Mouse (Mus musculus): ENCODE results near the gene Herc4. TPM values are rescaled to one million over a fixed set of nuclear protein-coding genes. Genes with fewer than 3 reads are reported as not detected.
A peak's percentile ranks its signal among the peaks of the same experiment; 100 is the strongest.

Herc4 gene
- polyA plus RNA-seq, 1 experiment from 2014 or later = 39.2 TPM

DNA sequence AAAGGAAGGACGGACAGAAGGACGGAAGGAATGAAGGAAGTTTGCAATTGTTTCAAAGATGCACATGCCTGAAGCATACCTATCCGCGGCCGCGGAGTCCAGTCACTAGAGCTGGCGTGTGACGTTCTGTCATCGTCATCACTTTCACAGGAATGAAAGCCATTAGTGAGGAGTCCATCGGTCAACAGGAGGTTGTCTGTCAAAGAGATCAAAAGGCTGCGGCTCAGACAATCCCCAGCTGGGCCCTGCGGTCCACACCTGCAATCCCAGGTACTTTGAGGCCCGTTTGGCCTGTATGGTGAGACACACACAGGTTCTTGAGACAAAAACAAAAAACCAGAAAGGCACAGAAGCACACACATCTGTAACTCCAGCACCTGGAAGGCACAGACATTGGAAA lies 93.3 kb downstream of the Herc4 start:
- no peaks in the 10 kb centered on the region for H3K9me3 ChIP-seq (ENCODE audit: control insufficient read depth, low read length)
- no peaks in the 10 kb centered on the region for H3K27me3 ChIP-seq (ENCODE audit: control insufficient read depth, insufficient read depth, low read length)
- peak overlapping the region; percentile 98 for H3K9ac ChIP-seq (ENCODE audit: low read length)
- no peak overlapping the region for H3K27ac ChIP-seq (replicated peaks in 1 of 2; ENCODE audit: control insufficient read depth in 1 of 2, insufficient read depth in 1 of 2, low read depth in 2 of 2, low read length in 2 of 2)
- peak overlapping the region in 1 of 2 experiments; percentile 82; a peak in 3 of 4 replicates for H3K4me3 ChIP-seq (ENCODE audit: control insufficient read depth in 1 of 2, insufficient read depth in 1 of 2, low read depth in 1 of 2, low read length in 2 of 2)
- peaks cover 26% of the 10 kb centered on the region for H3K36me3 ChIP-seq (ENCODE audit: control insufficient read depth, insufficient read depth, low read length)
- H3K4me2 ChIP-seq (ENCODE audit: low read length) = peak overlapping the region; percentile 90
- ATAC-seq (ENCODE audit: insufficient number of reproducible peaks, insufficient read depth, low FRiP score, low read depth) = no peak
- WGBS = 55% methylated on average over 13 of the region's 13 CpGs
- H3K4me1 ChIP-seq (ENCODE audit: control insufficient read depth in 2 of 2, insufficient read depth in 2 of 2, low read length in 2 of 2) = peaks cover 8 to 12% of the 10 kb centered on the region in 2 experiments

DNA sequence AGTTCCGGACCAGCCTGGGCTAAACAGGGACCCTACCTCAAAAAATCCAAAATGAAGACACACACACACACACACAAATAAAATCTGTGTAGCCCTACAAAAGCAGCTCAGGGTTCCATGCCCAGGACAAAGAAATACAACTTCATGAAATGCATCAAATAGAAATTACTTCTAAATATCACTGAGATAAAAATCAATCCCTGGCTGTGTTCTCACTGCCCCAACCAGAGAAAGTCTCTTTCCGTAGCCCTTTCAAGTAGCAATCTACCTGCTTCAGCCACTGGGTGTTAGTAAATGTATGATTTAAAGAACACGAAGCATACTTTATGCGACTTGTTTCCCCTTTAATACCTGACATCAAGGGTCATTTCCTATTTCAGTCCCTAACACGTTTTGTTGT lies 93.7 kb downstream of the Herc4 start:
- H3K9ac ChIP-seq (ENCODE audit: low read length) = peak overlapping the region; percentile 98
- 36% methylated on average over 5 of the region's 5 CpGs for WGBS
- no peak overlapping the region for H3K27ac ChIP-seq (replicated peaks in 1 of 2; ENCODE audit: control insufficient read depth in 1 of 2, insufficient read depth in 1 of 2, low read depth in 2 of 2, low read length in 2 of 2)
- ATAC-seq (ENCODE audit: insufficient number of reproducible peaks, insufficient read depth, low FRiP score, low read depth) = no peak
- H3K27me3 ChIP-seq (ENCODE audit: control insufficient read depth, insufficient read depth, low read length) = no peaks in the 10 kb centered on the region
- peak overlapping the region; percentile 90 for H3K4me2 ChIP-seq (ENCODE audit: low read length)
- peaks cover 8 to 12% of the 10 kb centered on the region in 2 experiments for H3K4me1 ChIP-seq (ENCODE audit: control insufficient read depth in 2 of 2, insufficient read depth in 2 of 2, low read length in 2 of 2)
- no peaks in the 10 kb centered on the region for H3K9me3 ChIP-seq (ENCODE audit: control insufficient read depth, low read length)
- peaks cover 24% of the 10 kb centered on the region for H3K36me3 ChIP-seq (ENCODE audit: control insufficient read depth, insufficient read depth, low read length)
- peak overlapping the region; percentile 21 to 82; a peak in 3 of 4 replicates for H3K4me3 ChIP-seq (ENCODE audit: control insufficient read depth in 1 of 2, insufficient read depth in 1 of 2, low read depth in 1 of 2, low read length in 2 of 2)

DNA sequence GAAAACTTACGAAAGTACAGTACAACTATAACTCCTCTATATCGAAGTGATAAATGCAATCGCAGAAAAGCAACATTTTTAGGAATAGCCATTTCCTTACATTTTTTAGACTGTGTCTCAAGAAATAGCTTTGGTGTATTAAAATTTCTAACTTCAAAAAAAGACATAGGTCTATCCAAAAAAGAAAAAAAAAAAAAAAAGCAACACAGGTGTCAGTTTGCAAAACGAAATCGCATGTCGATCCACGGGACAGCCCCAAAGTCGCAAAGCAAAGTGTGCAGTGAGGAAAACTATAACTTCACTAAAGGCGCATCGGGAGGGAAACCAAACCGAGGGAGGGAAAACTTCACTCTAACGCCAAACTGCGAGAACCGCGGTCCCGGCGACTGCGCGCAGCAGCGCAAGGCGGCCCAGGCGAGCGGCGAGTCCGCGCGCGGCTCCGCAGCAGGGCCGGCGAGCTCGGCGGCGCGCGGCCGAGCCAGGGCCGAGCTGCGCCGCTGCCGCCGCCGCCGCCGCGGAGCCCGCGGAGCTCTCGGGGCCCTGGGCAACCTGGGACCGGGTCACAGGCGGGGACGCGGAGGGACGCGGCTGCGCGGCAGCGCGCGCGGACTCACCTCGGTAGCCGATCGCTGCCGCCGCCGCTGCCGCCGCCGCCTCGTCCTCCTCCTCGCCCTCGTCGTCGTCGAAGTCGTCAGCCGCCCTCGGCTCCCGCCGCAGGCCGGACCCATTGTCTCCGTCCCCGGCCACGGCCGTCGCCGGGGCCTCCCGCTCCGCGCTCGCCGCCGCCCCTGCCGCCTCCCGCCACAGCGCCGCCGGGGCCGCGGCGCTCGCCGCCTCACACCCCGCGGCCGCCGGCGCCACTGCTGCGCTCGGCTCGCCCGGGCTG lies 94.6 kb downstream of the Herc4 start:
- Histone ChIP-seq H3K27ac (replicated peaks in 1 of 2; ENCODE audit: control insufficient read depth in 1 of 2, insufficient read depth in 1 of 2, low read depth in 2 of 2, low read length in 2 of 2) (peak overlapping the region; percentile 85 to 94), H3K9me3 (ENCODE audit: control insufficient read depth, low read length) (no peaks in the 10 kb centered on the region), H3K27me3 (ENCODE audit: control insufficient read depth, insufficient read depth, low read length) (no peaks in the 10 kb centered on the region), H3K9ac (ENCODE audit: low read length) (peak overlapping the region; percentile 98), H3K4me2 (ENCODE audit: low read length) (peak overlapping the region; percentile 90), H3K36me3 (ENCODE audit: control insufficient read depth, insufficient read depth, low read length) (peaks cover 16% of the 10 kb centered on the region), H3K4me1 (ENCODE audit: control insufficient read depth in 2 of 2, insufficient read depth in 2 of 2, low read length in 2 of 2) (peaks cover 8 to 12% of the 10 kb centered on the region in 2 experiments), H3K4me3 (ENCODE audit: control insufficient read depth in 1 of 2, insufficient read depth in 1 of 2, low read depth in 1 of 2, low read length in 2 of 2) (peak overlapping the region; percentile 82 to 84)
- peak; percentile 76 for ATAC-seq (ENCODE audit: insufficient number of reproducible peaks, insufficient read depth, low FRiP score, low read depth)
- 1% methylated on average over 97 of the region's 113 CpGs for WGBS

DNA sequence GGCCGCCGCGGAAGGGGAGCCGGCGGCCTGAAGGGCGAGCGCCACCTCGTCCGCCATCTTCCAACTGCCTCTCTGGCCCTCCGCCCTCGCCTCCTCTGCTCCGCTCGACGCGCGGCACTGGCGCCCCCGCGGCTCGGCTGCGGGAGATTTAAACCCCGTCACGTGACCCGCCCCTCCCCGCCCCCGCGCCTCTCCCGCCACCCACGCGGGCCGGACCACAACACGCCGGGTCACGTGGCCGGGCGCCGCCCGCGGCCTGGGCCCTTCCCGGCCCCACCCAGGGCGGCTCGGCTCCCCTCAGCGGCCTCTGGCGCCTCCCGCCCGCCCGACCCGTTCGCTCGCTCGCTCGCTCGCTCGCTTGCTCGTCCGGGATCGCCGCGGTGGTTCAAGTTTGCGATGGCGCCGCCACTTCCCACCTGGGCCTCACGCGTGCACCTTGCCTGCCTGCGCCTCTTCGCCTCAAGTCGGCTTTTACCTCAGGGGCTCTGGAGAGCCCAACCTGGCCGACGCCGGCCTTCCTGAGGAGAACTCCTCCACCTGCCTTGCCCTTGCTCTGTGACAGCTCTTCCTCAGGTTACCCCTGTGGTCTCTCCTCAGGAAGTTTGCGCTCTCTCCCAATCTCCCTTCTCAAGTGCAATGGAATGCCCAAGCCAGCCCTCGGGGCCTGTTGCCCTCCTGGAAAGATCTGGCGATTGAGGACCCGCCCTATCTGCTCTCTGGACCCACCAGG lies 95.5 kb downstream of the Herc4 start:
- Histone ChIP-seq H3K4me2 (ENCODE audit: low read length) (peak overlapping the region; percentile 90), H3K9ac (ENCODE audit: low read length) (peak overlapping the region; percentile 98), H3K9me3 (ENCODE audit: control insufficient read depth, low read length) (no peaks in the 10 kb centered on the region), H3K4me3 (ENCODE audit: control insufficient read depth in 1 of 2, insufficient read depth in 1 of 2, low read depth in 1 of 2, low read length in 2 of 2) (peak overlapping the region; percentile 82 to 84), H3K27ac (replicated peaks in 1 of 2; ENCODE audit: control insufficient read depth in 1 of 2, insufficient read depth in 1 of 2, low read depth in 2 of 2, low read length in 2 of 2) (peak overlapping the region; percentile 85 to 94; a peak in 3 of 4 replicates), H3K27me3 (ENCODE audit: control insufficient read depth, insufficient read depth, low read length) (no peaks in the 10 kb centered on the region), H3K4me1 (ENCODE audit: control insufficient read depth in 2 of 2, insufficient read depth in 2 of 2, low read length in 2 of 2) (peaks cover 8 to 12% of the 10 kb centered on the region in 2 experiments), H3K36me3 (ENCODE audit: control insufficient read depth, insufficient read depth, low read length) (peaks cover 10% of the 10 kb centered on the region)
- peak; percentile 97 for ATAC-seq (ENCODE audit: insufficient number of reproducible peaks, insufficient read depth, low FRiP score, low read depth)
- WGBS = under 1% methylated on average over 51 of the region's 74 CpGs

DNA sequence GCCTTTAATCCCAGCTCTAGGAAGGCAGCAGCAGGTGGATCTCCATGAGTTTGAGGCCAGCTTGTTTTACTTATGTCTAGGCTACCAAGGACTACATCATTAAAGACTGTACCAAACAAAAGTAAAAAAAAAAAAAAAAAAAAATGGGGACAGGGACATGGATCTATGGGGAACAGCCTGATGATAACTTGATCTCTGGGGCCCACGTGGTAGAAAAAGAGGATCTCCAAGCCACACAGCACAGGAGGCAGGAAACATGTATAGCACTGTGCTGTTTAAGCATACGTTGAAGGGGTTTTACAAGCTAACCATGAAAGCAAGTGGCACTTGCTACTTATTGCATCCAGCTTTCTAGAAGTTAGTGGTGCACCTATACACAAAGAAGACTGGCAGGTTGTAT lies 97.7 kb downstream of the Herc4 start:
- Histone ChIP-seq H3K4me1 (ENCODE audit: control insufficient read depth in 2 of 2, insufficient read depth in 2 of 2, low read length in 2 of 2) (peaks cover 8 to 12% of the 10 kb centered on the region in 2 experiments), H3K27me3 (ENCODE audit: control insufficient read depth, insufficient read depth, low read length) (no peaks in the 10 kb centered on the region), H3K4me2 (ENCODE audit: low read length) (no peak overlapping the region), H3K36me3 (ENCODE audit: control insufficient read depth, insufficient read depth, low read length) (no peaks in the 10 kb centered on the region), H3K9ac (ENCODE audit: low read length) (no peak overlapping the region), H3K9me3 (ENCODE audit: control insufficient read depth, low read length) (no peaks in the 10 kb centered on the region), H3K27ac (replicated peaks in 1 of 2; ENCODE audit: control insufficient read depth in 1 of 2, insufficient read depth in 1 of 2, low read depth in 2 of 2, low read length in 2 of 2) (no peak overlapping the region), H3K4me3 (ENCODE audit: control insufficient read depth in 1 of 2, insufficient read depth in 1 of 2, low read depth in 1 of 2, low read length in 2 of 2) (no peak overlapping the region)
- no peak for ATAC-seq (ENCODE audit: insufficient number of reproducible peaks, insufficient read depth, low FRiP score, low read depth)
- whole genome bisulfite sequencing = 83% methylated on average over 2 of the region's 2 CpGs

DNA sequence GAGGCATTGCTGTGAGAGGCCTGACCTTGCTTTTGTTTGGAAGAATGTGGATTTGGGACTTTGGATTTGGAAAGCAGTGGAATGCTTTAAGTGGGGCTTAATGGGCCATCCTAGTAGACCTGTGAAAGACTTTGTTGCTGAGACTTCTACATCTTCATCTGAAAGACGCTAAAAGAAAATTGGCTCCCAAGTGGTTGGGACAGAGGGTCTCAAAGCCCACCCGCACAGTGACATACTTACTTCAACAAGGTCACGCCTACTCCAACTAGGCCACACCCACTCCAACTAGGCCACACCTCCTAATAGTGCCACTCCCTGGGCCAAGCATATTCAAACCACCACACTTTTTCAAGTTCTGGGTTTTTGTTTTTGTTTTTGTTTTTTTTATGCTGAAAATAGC lies 101.1 kb downstream of the Herc4 start:
- H3K27ac ChIP-seq (replicated peaks in 1 of 2; ENCODE audit: control insufficient read depth in 1 of 2, insufficient read depth in 1 of 2, low read depth in 2 of 2, low read length in 2 of 2) = no peak overlapping the region
- no peaks in the 10 kb centered on the region for H3K36me3 ChIP-seq (ENCODE audit: control insufficient read depth, insufficient read depth, low read length)
- H3K27me3 ChIP-seq (ENCODE audit: control insufficient read depth, insufficient read depth, low read length) = no peaks in the 10 kb centered on the region
- H3K4me3 ChIP-seq (ENCODE audit: control insufficient read depth in 1 of 2, insufficient read depth in 1 of 2, low read depth in 1 of 2, low read length in 2 of 2) = no peak overlapping the region
- H3K4me1 ChIP-seq (ENCODE audit: control insufficient read depth in 2 of 2, insufficient read depth in 2 of 2, low read length in 2 of 2) = no peaks in the 10 kb centered on the region
- H3K9me3 ChIP-seq (ENCODE audit: control insufficient read depth, low read length) = no peaks in the 10 kb centered on the region
- H3K4me2 ChIP-seq (ENCODE audit: low read length) = no peak overlapping the region
- ATAC-seq (ENCODE audit: insufficient number of reproducible peaks, insufficient read depth, low FRiP score, low read depth) = no peak
- no peak overlapping the region for H3K9ac ChIP-seq (ENCODE audit: low read length)
- WGBS = 85% methylated on average over 3 of the region's 3 CpGs

DNA sequence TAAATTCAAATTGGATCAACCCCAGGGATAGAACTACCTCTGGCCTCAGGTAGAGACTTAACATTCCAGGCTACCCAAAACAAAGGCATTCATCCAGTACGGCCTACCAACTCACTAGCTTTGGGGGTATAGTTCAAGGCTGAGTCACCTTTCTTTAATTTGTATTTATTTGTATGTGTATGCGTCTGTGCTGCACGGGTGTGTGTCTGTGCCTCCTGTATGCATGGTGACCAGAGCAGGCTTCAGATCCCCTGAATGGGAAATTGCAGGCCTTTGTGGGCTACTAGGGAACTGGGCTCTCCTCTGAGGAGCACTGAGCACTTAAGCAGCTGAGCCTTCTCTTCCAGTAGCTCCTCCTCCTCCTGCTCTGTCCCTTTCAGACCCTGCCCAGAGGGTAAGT lies 104.7 kb downstream of the Herc4 start:
- no peak overlapping the region for H3K4me3 ChIP-seq (ENCODE audit: control insufficient read depth in 1 of 2, insufficient read depth in 1 of 2, low read depth in 1 of 2, low read length in 2 of 2)
- H3K27ac ChIP-seq (replicated peaks in 1 of 2; ENCODE audit: control insufficient read depth in 1 of 2, insufficient read depth in 1 of 2, low read depth in 2 of 2, low read length in 2 of 2) = no peak overlapping the region
- no peaks in the 10 kb centered on the region for H3K4me1 ChIP-seq (ENCODE audit: control insufficient read depth in 2 of 2, insufficient read depth in 2 of 2, low read length in 2 of 2)
- no peaks in the 10 kb centered on the region for H3K9me3 ChIP-seq (ENCODE audit: control insufficient read depth, low read length)
- no peaks in the 10 kb centered on the region for H3K36me3 ChIP-seq (ENCODE audit: control insufficient read depth, insufficient read depth, low read length)
- no peak overlapping the region for H3K4me2 ChIP-seq (ENCODE audit: low read length)
- WGBS = 69% methylated on average over 3 of the region's 3 CpGs
- no peak overlapping the region for H3K9ac ChIP-seq (ENCODE audit: low read length)
- H3K27me3 ChIP-seq (ENCODE audit: control insufficient read depth, insufficient read depth, low read length) = no peaks in the 10 kb centered on the region
- ATAC-seq (ENCODE audit: insufficient number of reproducible peaks, insufficient read depth, low FRiP score, low read depth) = no peak

Measured in heart, embryonic 14.5 days (tissue).